Mouse (Mus musculus): ENCODE data around the gene Zc3h7a.

DNA sequence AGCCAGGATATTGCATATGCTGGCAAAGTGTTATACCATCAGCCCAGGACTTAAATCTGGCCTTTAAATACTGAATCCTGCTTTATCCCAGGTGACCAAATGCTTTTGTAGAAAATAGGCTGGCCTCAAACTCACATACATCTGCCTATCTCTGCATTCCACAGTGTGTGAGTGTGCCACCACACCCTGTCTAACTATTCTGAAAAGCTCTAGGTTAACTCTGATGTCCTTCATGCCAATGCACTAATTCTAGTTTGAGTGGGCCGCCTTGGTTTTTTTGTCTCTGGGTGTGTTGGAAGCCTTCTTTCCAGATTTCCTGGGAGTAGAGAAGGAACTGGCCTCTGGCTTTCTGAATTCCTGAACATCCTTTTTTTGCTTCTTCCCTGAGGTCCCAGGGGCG is 17.0 kb upstream of the Zc3h7a start:
- TF ChIP-seq CTCF (IDR thresholded peaks at IDR 0.05; ENCODE audit: borderline replicate concordance, extremely low read depth, insufficient read depth, insufficient read length) = no peak
- TF ChIP-seq POLR2A (IDR thresholded peaks at IDR 0.05; ENCODE audit: borderline replicate concordance, extremely low read depth, insufficient read depth, insufficient read length, poor library complexity, severe bottlenecking) = no peak
